Mouse (Mus musculus) limb, embryonic 12.5 days (tissue): Measurements from ENCODE around the gene Vps11. TPM values are rescaled to one million over a fixed set of nuclear protein-coding genes. Genes with fewer than 3 reads are reported as not detected.
A peak's percentile ranks its signal among the peaks of the same experiment; 100 is the strongest.
"Not testable (repeated sequence)": the region's sequence is repeated elsewhere in the genome, so short reads cannot be mapped to it uniquely, and the experiment has no call there.

Source experiments
- ATAC-seq: fragments of 200-750 bp; cut with Nextera tagmentation; 2 replicates; pipeline ENCODE4 v1.8.0; 2017; ENCODE audit warnings: low read depth, moderate TSS enrichment; ENCODE audit not compliant: insufficient number of reproducible peaks, insufficient read depth, low FRiP score, low TSS enrichment
- H3K27ac ChIP-seq: fragments of 300-500 bp; sonication (generic); 2 replicates; pipeline ENCODE4 v1.5.1; 2016; ENCODE audit warnings: mild to moderate bottlenecking, moderate library complexity
- H3K27me3 ChIP-seq: fragments of 300-500 bp; sonication (generic); 2 replicates; pipeline ENCODE4 v1.6.1; 2016; ENCODE audit warnings: mild to moderate bottlenecking, moderate library complexity
- H3K36me3 ChIP-seq: fragments of 300-500 bp; sonication (generic); 2 replicates; pipeline ENCODE4 v1.6.1; 2016; ENCODE audit warnings: mild to moderate bottlenecking, moderate library complexity
- H3K4me1 ChIP-seq: fragments of 300-500 bp; sonication (generic); replicated peaks from 2 replicates; pipeline ENCODE4 v1.6.1; 2016
- H3K4me2 ChIP-seq: fragments of 300-500 bp; sonication (generic); 2 replicates; pipeline ENCODE4 v1.6.1; 2016; ENCODE audit warnings: mild to moderate bottlenecking, moderate library complexity
- H3K4me3 ChIP-seq: fragments of 300-500 bp; sonication (generic); replicated peaks from 2 replicates; pipeline ENCODE4 v1.5.1; 2016; ENCODE audit warnings: mild to moderate bottlenecking
- H3K9ac ChIP-seq: fragments of 300-500 bp; sonication (generic); replicated peaks from 2 replicates; pipeline ENCODE4 v1.6.1; 2016; ENCODE audit warnings: mild to moderate bottlenecking, moderate library complexity
- H3K9me3 ChIP-seq: fragments of 300-500 bp; sonication (generic); 2 replicates; pipeline ENCODE4 v1.6.1; 2016; ENCODE audit warnings: mild to moderate bottlenecking, moderate library complexity
- WGBS: fragments of 180-500 bp; shearing (Covaris S2); methylation state at CpG from one replicate; pipeline ENCODE4 v1.1.7; 2016; 5-methylcytosine and 5-hydroxymethylcytosine counted together
- polyA plus RNA-seq: library from polyadenylated mRNA; unstranded; fragments of >200 nt; fragmentation: Nextera tagmentation; extraction: Ambion mirVana; gene quantifications from 2 replicates; pipeline ENCODE4 v1.2.1, GENCODE M21; 2016

Gene Vps11
- polyA plus RNA-seq = 28.9 and 30.7 TPM in 2 replicates

DNA sequence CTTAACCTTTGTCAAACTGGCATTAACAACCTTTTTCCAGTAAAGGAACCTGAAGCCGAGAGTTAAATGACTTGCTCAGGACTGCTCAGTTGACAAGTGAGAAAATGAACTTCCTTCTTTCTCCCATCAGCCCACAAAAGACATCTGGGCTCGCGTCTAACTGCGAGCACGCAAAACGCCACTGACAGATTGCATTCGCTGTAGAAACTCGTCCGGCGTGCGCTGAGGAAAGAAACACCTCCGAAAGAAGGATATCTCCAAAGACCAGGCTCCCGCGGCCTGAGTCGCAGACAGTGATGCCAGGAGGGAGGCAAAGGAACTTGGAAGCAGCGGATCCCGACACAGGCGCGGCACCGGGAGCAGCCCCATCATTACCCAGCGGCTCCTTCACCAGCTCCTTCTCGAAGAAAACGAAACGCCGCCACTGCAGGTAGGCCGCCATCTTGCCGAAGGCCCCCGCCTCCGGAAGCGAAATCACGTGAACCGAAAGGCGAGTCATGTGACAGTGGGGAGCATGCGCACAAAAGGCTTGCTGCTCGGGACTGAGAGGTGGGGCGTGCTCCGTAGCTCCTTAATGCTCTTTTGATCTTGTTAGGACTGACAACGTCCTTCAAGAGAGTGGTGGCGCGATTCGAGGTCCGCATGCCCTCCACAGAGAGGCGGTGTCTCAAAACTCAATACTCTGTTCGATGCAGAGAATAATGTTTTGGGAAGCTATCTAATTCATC is at the start of gene Vps11:
Vps11 (minus strand) TSS at position 481 of the 728 bp plus-strand sequence.
- Histone ChIP-seq H3K4me1 (peaks cover 8% of the 10 kb centered on the region), H3K4me3 (peak within 1 kb of the TSS; percentile 91), H3K27ac (0 out of 2 replicates have a peak within 1 kb of the TSS, but pooled peaks have one; percentile 45), H3K27me3 (no peaks in the 10 kb centered on the region), H3K9ac (peak within 1 kb of the TSS; percentile 82), H3K36me3 (peaks cover 34% of the 10 kb centered on the region), H3K4me2 (peak within 1 kb of the TSS; percentile 92), H3K9me3 (no peaks in the 10 kb centered on the region)
- peak; percentile 82; the same call in 1 of the 2 replicates for ATAC-seq
- under 1% methylated on average over 44 of the region's 44 CpGs for WGBS

- Histone ChIP-seq H3K27ac (no peak overlapping the region), H3K4me1 (peaks cover 9% of the 10 kb centered on the region; the same call in 1 of the 2 replicates), H3K36me3 (peaks cover 67% of the 10 kb centered on the region), H3K4me3 (no peak overlapping the region), H3K4me2 (no peak overlapping the region), H3K27me3 (no peaks in the 10 kb centered on the region), H3K9ac (no peak overlapping the region), H3K9me3 (no peaks in the 10 kb centered on the region)
- WGBS = 87% methylated on average over 2 of the region's 2 CpGs
- no peak for ATAC-seq
Observed at GRCm38 (mm10) chr9:44410647-44411336, 49.3 kb upstream of the Vps11 start.

GRCm38 (mm10) chr9:44408693-44409092 is 47.2 kb upstream of the Vps11 start:
- Histone ChIP-seq H3K4me3 (peak overlapping the region; percentile 84), H3K4me2 (peak overlapping the region; percentile 80), H3K36me3 (peaks cover 71% of the 10 kb centered on the region)
- not testable (repeated sequence) for H3K9ac ChIP-seq, H3K27me3 ChIP-seq, H3K27ac ChIP-seq, ATAC-seq, H3K4me1 ChIP-seq, H3K9me3 ChIP-seq
- WGBS = 79% methylated on average over 9 of the region's 9 CpGs

DNA sequence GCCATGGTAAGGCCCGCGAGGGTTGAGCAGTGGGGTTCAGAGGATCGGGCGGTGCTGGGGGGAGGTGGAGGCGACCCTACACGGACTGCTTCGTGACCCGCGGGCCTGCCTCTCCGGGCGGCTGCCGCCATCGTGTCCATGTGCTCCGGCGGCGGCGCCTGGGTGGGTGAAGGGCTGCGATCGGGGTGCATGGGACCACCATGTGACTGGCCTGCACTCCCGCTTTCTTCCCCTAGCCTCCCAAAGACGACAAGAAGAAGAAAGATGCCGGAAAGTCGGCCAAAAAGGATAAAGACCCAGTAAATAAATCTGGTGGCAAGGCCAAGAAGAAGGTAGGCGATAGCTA is 46.3 kb upstream of the Vps11 start:
- Histone ChIP-seq H3K36me3 (peaks cover 71% of the 10 kb centered on the region), H3K27me3 (no peaks in the 10 kb centered on the region), H3K4me1 (peaks cover 9% of the 10 kb centered on the region), H3K4me2 (peak overlapping the region; percentile 80), H3K27ac (peak overlapping the region; percentile 95), H3K9me3 (no peaks in the 10 kb centered on the region), H3K4me3 (peak overlapping the region; percentile 84), H3K9ac (peak overlapping the region; percentile 86)
- ATAC-seq = no peak; the same call in 1 of the 2 replicates
- WGBS = under 1% methylated on average over 24 of the region's 24 CpGs

DNA sequence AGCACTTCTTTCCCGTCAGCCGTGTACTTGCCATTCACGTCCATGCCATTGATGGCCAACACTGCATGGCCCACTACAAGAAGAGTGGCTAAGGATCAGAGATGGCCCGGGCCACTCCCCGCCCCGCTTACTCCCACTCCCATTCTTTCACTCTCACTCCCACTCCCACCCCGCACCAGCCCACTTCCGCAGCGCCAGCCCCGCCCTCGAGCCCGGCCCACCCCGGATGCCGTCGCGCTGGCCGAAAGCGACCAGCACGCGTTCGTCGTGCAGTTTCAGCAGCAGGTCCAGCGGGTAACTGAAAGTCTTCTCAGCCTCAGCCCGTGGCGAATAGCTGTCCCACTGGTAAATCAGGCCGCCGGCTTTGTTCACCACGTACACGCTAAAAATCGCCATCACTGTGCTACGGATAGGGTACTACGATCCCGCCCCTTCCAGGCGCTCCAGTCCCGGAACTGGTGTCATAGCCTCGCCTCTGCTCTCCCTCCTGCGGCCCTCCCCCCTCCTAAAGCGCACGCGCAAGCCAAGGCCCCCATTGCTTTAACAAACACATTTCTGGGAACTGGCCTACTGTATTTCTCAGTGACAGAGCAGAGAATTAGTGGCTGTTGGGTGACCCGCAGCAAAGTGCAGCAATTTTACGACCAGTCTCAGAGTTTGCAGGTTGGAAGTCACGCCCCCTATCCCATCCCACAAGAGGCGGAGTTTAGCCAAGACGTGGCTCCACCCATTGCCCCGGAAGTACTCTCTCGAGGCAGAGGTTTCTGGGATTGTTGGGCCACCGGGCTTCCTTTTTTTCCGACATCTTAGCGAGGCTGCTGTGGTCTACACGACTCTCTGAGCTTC is 45.7 kb upstream of the Vps11 start, which contains the start of the genes Rps25 and Trappc4:
Rps25 (plus strand) TSS at position 234 of the 846 bp plus-strand sequence.
Trappc4 (minus strand) TSS at position 695 of the 846 bp plus-strand sequence.
- H3K36me3 ChIP-seq = peaks cover 71% of the 10 kb centered on the region
- H3K9ac ChIP-seq = peak within 1 kb of the TSS; percentile 86
- peak within 1 kb of the TSS; percentile 80 for H3K4me2 ChIP-seq
- H3K4me1 ChIP-seq = peaks cover 9% of the 10 kb centered on the region
- ATAC-seq = peak; percentile 95
- H3K9me3 ChIP-seq = no peaks in the 10 kb centered on the region
- H3K4me3 ChIP-seq = peak within 1 kb of the TSS; percentile 84
- H3K27ac ChIP-seq = peak within 1 kb of the TSS; percentile 95
- under 1% methylated on average over 51 of the region's 51 CpGs for WGBS
- no peaks in the 10 kb centered on the region for H3K27me3 ChIP-seq

GRCm38 (mm10) chr9:44405011-44405410 is 43.5 kb upstream of the Vps11 start:
- H3K9me3 ChIP-seq = no peaks in the 10 kb centered on the region
- no peak for ATAC-seq
- peaks cover 71% of the 10 kb centered on the region for H3K36me3 ChIP-seq

DNA sequence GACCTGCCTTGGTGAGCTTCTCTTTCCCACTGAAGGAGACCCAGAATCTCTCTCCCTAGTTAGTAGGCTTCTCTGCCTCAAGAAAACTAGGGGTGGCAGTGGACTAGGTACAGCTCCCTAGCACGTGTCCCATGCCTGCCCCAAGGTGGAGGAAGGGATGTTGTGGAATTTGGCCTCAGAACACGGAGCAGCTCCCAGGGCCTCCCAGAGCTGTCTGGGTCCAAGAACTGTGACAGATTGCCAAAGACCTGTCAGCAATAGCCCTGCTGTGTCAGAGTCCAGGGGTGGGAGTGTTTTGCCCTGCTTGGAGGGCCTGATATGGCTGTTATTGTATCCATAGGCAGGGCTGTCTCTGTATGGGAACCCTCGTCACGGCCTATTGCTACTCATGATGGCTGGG is 39.6 kb upstream of the Vps11 start:
- no peak overlapping the region for H3K4me3 ChIP-seq

More at GRCm38 (mm10) chr9:44405011-44405410, 43.5 kb upstream of the Vps11 start:
- Histone ChIP-seq H3K4me3 (no peak overlapping the region), H3K27me3 (no peaks in the 10 kb centered on the region), H3K9ac (no peak overlapping the region), H3K4me2 (no peak overlapping the region), H3K27ac (no peak overlapping the region), H3K4me1 (peaks cover 9% of the 10 kb centered on the region)
- 83% methylated on average over 3 of the region's 3 CpGs for WGBS

GRCm38 (mm10) chr9:44399795-44400114 is 38.3 kb upstream of the Vps11 start:
- no peak overlapping the region for H3K27ac ChIP-seq
- H3K36me3 ChIP-seq = peaks cover 55% of the 10 kb centered on the region
- peaks cover 15% of the 10 kb centered on the region for H3K27me3 ChIP-seq
- no peak overlapping the region for H3K4me3 ChIP-seq
- WGBS = 91% methylated on average over 6 of the region's 6 CpGs
- no peak overlapping the region for H3K4me2 ChIP-seq
- no peak for ATAC-seq
- no peaks in the 10 kb centered on the region for H3K9me3 ChIP-seq
- no peak overlapping the region for H3K9ac ChIP-seq
- peaks cover 16% of the 10 kb centered on the region for H3K4me1 ChIP-seq

More for the DNA sequence above, 39.6 kb upstream of the Vps11 start:
- H3K27me3 ChIP-seq = peaks cover 15% of the 10 kb centered on the region
- WGBS = 89% methylated on average over 4 of the region's 4 CpGs
- no peak for ATAC-seq
- no peak overlapping the region for H3K9ac ChIP-seq
- H3K4me2 ChIP-seq = no peak overlapping the region
- peaks cover 18% of the 10 kb centered on the region for H3K4me1 ChIP-seq
- H3K27ac ChIP-seq = no peak overlapping the region
- H3K36me3 ChIP-seq = peaks cover 65% of the 10 kb centered on the region
- no peaks in the 10 kb centered on the region for H3K9me3 ChIP-seq

GRCm38 (mm10) chr9:44399114-44399794 is 37.8 kb upstream of the Vps11 start:
- H3K9me3 ChIP-seq = no peaks in the 10 kb centered on the region
- no peak overlapping the region for H3K9ac ChIP-seq
- ATAC-seq = no peak
- WGBS = 81% methylated on average over 13 of the region's 13 CpGs
- H3K4me3 ChIP-seq = no peak overlapping the region
- peaks cover 16% of the 10 kb centered on the region for H3K4me1 ChIP-seq
- H3K27ac ChIP-seq = no peak overlapping the region
- peaks cover 50% of the 10 kb centered on the region for H3K36me3 ChIP-seq
- no peak overlapping the region for H3K4me2 ChIP-seq
- peaks cover 15% of the 10 kb centered on the region for H3K27me3 ChIP-seq

- peaks cover 15% of the 10 kb centered on the region for H3K27me3 ChIP-seq
- peak overlapping the region; percentile 97; the same call in 1 of the 2 replicates for H3K4me2 ChIP-seq
- no peak for ATAC-seq
- no peaks in the 10 kb centered on the region for H3K9me3 ChIP-seq
- no peak overlapping the region for H3K9ac ChIP-seq
- H3K4me1 ChIP-seq = peaks cover 16% of the 10 kb centered on the region
- H3K27ac ChIP-seq = no peak overlapping the region
- 80% methylated on average over 9 of the region's 9 CpGs for WGBS
- H3K4me3 ChIP-seq = no peak overlapping the region
- H3K36me3 ChIP-seq = peaks cover 43% of the 10 kb centered on the region
Observed at GRCm38 (mm10) chr9:44398551-44398950, 37.1 kb upstream of the Vps11 start.
